Mouse (Mus musculus) MEL-GATA-1-ER (cell line): ENCODE measurements around the gene Rnf26.

Source experiments
- DNase-seq: peaks from one replicate; pipeline ENCODE4 v3.0.0-alpha.2; 2012; ENCODE audit warnings: low read depth; ENCODE audit errors: extremely low read depth

Rnf26 gene

DNA sequence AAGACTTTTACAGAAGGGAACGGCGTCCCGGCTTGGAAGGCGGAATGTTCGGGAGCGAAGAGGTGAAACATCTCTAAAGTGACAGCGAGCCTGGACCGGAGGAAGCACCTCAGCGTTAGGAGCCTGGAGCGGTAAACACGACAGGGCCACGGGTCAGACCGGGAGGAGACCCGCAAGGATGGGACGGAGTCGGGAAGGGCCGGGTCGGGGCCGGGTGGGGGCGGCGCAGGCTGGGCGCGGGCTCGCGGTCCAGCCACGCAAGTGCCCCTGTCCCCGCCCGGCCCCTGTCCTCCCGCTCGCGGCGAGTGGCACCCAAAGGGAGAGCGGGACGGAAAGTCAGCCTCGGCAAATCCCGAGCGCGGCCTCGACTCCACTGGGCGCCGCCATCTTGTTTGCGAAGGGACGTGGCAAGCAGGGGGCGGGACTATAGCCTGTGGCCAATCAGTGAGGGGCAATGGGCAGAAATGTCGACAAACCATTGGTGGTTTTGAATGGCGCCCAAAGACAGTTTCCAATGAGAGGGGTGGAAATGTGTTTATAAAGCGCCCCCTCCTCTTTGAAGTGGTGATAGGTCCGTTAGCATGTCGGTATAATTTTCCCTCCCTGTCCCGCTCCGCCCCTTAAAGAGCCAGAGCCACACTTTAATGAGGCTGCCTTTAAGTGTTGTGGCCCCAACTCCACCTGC lies at the start of gene Rnf26, which contains the start of gene Gm49380:
TSS of gene Rnf26 (minus strand) at position 413 of the 685 bp plus-strand sequence.
TSS of gene Gm49380 (minus strand) at position 396 of the 685 bp plus-strand sequence.
- DNase-seq = peak; percentile 98

DNA sequence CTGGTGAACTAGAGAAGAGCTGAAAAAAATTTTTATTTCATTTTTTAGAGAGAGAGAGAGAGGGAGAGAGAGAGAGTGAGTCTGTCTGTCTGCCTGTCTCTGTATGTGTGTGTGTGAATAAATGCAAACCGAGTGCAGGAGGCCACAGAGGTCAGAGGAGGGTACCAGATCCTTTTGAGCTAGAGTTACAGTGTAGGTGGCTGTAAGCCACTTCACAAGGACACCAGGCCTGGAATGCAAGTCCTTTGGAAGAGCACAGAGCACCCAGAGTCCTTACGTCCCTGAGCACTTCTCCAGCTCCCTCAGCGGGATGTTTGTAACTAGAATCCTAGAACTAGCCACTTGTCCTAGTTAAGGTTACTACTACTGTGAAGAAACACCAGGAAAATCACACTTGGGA lies 46.6 kb upstream of the Rnf26 start:
- no peak for DNase-seq

DNA sequence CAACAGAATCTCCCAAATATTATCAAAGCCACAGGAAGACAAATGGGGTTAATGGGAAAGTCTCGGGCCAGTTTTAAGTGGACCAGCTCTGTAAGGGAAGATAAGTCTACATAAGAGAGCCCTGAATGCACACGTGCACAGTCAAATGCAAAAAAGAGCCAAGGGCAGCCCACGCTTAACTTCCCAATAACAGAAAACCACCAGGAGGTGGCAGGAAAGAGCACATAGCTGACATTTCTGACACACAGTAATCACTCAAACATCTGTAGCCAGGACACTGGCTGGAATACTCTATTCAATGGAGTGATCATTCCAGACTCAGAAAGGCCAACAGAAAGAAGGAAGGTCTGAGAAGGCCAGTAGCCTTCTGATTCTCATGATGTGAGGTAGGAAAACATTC lies 34.0 kb upstream of the Rnf26 start:
- no peak for DNase-seq

DNA sequence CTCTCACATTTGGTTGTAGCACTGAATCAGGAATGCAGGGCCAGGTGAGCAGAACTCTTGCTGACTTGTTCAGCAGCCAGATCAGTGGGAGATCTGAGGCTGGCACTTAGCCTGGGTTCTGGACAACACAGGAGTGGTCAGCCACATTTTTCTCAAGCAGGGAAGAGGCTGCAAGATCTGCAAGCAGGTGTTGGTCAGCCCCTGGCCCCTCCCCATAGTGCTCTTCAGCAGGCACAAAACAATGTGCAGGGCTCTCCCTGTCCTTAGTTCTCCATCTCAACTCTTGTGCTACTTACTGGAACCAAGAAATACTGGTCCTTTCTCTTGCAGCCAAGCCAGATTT lies 31.4 kb upstream of the Rnf26 start:
- DNase-seq = no peak

DNA sequence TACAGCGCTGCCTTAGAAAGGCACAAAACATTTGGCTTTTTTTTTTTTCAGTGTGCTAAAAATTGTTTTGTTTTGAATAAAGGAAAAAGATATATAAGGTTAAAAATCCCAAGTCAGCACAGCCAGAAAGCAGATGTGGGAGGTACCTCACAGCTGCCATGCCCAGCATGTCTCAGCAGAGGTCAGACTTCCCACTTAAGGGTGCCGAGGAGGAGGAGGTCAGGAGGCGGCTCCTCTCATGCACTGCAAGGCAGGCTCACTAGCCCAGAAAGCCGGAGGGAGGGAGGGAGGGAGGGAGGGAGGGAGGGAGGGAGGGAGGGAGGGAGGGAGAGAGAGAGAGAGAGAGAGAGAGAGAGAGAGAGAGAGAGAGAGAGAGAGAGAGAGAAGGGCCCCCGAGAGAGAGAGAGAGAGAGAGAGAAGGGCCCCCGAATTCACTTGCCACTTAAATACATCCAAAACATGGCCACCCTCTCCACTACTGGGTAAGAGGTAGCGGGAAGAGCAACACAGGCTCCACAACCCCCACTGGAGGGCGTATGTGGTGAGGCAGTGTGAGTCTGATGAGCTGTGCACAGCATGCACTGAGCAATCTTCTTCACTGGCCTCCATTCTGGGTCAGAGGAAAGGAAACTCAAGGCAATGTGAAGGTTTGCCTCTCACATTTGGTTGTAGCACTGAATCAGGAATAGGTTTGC lies 30.9 kb upstream of the Rnf26 start:
- DNase-seq = no peak

DNA sequence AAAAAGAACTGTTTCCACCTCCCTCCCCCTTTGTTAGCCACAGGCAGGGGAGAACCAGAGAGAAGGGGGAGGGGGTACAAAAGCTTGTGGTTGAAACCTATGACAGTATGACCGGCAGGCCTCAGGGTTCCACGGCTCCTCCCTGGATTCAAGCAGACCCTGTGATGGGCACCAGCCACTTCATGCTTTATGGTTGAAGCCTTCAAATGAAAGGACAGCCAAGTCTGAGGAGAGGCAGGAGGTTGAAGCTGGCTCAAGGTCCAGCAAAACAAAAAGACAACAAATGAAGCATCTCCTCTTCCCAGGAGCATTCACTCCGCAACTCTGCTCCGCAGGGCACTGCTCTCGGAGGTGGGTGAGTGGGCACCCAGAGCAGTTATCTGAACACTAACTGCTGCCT lies 30.1 kb upstream of the Rnf26 start:
- no peak for DNase-seq

DNA sequence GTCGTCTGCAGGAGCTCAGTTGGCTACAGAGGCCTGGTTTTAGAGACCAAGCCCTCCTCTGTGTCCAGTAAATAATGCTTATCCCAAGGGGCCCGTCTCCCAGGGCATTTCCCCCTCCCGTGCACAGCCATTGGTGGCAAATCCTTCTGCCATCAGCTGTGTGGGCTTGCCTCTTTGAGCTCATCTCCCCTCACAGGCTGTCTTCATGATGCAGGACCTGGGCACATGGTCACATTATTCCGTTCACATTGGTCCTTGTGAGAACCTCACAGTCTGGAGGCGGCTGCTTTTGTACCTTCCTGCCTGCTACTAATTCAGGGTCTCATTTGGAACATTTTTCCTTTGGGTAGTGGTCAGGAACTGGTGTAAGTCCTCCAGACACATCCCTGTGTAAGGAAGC lies 28.6 kb upstream of the Rnf26 start:
- DNase-seq = no peak

DNA sequence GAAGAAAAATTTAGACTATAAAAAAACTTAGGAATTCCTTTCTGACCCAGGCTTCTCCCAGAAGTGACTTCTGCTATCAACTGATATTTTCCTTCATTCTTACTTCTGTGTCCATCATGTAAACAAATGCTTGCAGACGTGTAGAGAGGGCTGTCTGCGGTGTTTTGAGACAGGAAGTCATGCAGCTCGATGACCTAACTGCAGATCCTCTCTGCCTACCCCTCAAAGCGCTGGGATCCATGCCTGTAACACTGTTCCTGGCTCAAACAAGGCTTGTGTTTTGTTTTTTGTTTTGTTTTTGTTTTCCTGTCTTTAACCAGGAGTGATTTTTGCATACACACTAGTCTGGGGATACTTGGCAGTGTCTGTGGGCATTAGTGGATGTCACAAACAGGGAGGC lies 24.5 kb upstream of the Rnf26 start:
- no peak for DNase-seq

DNA sequence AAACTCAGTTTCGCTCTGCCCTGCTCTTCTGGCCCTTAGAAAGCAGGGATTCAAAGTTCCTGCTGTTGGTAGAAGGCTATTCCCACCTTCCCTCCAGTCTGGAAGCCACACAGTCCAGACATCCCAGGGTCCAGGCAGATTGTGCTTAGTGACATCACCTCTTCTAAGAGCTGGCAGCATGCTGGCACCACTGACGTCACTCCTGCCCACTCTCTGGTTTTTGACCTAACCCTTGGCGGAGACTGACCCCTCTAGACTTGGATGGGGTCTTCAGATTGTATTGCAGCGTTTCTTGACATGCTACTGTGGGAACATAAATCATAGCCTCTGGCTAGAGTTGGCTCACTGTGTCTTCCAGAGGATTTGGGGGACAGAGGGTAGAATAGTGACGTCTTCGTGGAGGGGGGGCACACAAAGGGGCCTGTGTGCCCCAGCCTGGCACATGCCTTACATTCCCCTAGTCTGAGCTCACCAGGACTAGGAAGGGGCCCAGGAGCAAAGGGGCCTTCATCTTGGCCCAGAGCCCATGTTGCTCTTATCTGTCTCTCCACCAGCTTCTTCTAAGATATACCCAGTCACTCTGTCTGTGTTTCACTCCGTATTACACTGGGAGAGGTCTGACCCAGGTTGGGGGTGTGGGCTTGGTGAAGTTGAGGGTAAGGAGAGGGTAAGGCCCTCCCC lies 22.6 kb upstream of the Rnf26 start:
- DNase-seq = no peak

DNA sequence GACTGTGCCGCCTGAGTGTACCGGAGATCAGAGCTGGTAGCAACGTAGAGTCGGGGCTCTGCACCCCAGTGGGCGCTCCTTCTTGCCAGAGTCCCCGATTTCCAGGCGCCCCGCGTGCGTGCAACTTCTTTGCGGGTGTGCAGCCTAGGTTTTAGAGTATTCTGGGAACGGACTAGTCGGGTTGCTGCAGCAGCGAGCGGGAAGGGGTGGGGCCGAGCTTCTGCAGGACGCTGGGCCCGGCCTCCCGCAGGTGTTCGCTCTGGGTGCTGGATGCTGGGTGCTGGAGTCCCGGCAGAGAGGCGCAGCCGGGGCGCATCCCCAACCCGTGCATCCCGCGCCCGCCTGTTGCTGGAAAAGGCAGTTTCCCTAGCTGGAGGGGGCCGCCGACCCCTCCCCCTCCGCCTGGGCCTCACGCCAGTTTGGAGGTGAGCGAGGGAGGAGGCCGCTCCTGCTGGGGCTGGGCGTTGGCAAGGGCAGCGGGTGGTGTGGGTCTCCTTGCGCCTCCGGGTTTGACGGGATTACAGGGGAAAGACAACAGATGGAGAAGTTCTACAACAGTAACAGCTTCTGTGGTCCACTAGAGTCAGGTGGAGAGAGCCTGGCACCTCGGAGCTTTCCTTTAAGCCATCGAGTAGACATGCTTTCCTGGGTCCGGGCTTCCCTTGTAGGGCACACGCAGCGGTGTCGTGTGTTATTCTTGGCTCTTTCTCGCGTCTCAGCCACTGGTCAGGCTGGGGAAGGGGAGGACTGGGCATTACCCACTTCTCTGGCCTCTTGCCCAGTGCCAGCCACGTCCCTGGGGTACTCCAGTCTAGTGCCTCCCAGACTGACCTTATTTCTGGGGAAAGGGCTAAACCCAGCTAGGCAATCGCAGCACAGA lies 21.8 kb upstream of the Rnf26 start:
- DNase-seq = no peak

DNA sequence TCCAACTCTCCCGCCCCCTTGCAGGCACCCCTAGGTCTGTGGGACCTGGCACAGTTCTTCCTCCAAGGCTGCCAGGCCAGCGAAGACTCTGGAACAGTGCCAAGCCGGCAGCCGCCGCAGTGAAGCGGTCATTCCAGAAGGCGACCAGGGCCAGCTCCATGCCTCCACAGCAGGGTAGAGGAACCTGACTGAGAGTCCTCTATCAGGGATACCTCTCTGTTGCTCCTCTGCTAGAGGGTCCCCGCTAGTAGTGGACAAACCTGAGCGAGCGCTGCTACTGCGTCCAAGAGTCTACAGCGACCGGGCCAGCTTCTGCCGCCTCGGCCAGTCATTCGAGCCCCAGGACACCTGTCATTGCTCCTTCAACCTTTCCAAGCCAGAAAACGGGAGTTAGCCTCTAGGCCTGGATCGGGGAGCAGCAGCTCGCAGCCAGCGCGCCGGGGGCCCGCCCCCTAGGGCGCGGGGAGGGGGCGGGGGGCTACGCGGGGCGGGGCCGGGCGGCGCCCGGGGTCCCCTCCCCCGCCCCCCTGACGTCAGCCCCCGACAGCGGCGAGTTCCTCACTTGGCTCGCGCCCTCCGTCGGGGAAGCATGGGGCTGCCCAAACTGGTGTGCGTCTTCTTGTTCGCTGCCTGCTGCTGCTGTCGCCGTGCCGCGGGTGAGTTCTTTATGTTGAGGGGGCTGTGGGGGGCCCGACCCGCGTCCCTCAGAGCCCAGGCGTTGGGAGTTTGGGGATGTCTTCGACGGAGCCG lies 21.0 kb upstream of the Rnf26 start, which contains the start of gene Mcam:
TSS of gene Mcam (plus strand) at position 369 of the 750 bp plus-strand sequence.
- DNase-seq = no peak

DNA sequence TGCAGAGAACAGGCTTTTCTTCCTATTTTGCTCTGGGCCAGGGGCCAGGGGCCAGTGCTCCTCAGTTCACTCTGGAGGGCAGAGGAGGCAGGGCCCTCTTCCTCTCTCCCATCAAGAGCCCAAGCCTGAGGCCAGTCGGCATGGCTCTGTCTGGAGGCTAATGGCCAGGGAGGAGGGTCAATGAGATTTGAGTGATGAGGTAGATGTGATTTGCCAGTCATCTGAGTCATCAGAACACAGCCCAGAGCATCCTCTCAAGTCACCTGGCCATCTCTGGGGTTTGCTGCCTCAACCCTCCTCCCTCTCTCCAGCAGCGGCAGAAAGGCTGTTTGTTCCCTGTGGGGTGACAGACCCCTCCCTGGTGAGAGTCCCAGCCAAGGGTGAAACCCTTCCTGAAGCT lies 20.0 kb upstream of the Rnf26 start:
- DNase-seq = no peak

DNA sequence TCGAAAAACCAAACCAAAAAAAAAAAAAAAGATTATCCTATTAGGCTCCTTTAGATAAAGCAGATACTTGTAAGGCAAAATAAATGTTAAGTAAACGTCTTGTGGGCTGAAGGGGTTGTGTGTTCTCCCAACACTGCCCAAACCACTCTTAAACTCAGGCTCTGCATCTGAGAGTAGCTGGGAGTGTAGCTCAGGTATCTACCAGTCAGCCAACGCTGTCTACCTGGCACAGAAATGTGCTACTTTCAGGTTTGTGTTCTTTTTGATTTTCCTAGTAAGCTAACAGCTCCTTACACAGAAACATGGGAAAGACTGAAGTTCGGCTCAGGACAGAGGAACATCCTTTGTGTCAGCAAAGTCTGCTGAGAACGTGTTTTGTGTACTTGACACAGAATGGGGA lies 18.9 kb upstream of the Rnf26 start:
- no peak for DNase-seq

DNA sequence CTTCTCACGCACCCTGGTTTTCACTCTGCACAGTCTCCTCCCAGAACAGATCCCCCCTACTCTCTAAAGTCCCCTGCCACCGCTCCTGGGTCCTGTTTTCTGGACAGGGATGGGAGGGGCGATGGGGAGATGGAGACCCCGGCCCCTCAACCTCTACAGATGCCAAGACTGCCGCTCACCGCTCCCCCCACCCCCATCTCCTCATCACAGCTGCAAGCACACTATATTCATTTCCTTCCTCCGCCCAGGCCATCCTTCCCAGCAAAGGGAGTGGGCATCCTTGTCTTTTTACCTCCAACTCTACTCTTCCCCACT lies 17.9 kb upstream of the Rnf26 start:
- DNase-seq = no peak

DNA sequence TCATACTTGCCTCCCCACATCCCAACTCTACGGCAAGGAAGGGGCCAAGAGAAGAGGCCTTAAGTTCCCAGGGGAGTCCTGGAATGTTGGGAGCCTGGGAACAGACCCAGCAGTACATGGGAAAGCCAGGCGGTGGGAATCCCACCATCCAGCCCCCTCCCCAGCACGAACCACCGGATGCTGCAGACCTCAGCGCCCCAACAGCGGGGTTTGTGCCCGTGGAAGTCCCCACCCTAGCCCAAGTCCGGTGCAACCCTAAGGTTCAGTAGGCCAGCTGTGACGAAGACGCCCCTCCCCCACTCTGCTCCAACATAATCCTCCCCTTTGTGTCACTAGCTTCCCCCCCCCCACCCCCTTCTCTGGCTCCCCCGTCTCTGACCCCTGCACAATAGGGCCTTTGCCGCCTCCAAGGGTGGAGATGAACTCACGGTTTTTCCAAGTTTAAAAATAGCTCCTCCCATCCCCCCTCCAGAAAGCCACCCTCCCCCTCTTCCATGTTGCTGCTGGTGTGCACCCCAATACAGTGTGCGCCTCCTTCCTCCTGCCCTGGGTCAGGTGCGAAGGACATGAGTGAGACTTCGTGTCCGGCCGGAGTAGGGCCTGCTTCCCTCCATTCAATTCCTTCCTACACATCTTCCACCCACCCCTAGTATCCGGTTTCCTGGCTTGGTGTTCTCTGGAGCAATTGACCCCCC lies 17.4 kb upstream of the Rnf26 start:
- no peak for DNase-seq

DNA sequence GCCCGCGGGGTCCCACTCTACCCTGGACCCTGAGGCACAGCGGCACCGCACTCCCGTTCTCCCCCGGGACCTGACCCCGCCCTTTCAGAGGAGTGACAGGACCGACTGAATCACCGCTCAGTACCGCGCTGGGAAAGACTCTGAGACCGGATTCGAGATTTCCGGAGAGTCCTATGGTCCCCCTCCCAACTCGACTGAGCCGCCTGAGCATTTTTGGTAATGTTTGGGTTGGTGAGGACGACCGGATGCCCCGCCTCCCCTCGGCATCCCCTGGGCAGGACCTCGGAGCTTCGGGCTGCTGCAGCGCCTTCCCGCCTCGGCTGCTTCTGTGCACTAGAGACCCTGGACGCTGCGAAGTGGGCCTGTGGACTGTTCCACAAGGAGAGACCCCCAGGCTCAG lies 16.7 kb upstream of the Rnf26 start:
- DNase-seq = no peak

DNA sequence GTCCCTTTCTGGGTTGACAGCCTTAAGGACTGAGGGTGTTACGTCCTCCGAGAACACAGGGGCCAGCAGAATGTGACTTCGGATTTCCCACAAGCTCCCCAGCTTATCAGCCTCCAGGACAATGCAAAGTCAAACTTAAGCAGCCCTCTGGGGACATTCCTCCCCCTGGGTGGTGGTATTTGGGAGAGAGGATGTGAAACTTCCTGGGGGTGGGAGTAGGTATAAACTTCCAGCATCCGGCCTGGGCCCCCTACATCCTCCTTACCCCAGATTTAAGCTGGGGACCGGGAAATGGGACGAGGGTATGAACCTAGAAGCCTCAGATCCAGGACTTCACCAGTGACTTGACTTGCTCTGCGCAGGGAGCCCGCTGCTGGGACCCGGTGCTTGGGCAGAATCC lies 16.3 kb upstream of the Rnf26 start:
- no peak for DNase-seq

DNA sequence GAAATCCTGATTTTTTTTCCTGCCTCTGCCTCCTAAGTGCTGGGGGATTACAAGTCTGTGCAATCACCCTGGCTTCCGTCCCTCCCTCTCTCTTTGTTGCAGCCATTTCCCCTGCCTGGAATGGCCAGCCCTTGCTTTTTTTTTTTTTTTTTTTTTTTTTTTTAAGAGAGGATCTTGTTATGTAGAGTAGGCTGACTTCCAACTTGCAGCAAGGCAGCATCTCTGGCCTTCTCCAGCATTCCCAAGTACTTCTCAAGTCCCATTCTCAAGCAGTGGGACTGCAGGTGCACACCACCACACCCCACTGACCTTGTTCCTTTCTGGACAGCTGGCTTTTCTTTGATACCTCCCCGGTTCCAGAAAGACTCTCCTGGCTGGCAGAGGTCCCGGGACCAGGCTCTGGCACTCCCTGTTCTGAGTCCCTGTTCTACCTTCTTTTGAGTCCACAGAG lies 14.1 kb upstream of the Rnf26 start:
- no peak for DNase-seq

DNA sequence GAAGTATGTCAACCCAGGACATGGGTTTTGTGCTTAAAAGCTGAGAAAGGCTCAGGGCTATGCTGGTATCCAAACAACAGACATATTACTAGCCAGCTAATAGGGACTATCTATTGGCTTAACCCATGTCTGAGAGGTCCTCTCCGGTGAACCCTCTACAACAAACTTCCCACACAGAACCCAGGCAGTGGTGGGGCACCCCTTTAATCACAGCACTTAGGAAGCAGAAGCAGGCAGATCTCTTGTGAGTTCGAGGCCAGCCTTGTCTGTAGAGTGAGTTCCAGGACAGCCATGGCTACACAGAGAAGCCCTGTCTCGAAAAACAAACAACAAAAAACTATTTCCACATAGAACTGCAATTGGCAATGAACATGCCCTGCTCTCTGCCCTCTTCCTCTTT lies 13.4 kb upstream of the Rnf26 start:
- DNase-seq = no peak
